Mouse (Mus musculus) olfactory bulb, adult 2 months (tissue): Measurements from ENCODE around the gene Stra6. TPM values are rescaled to one million over a fixed set of nuclear protein-coding genes. Genes with fewer than 3 reads are reported as not detected.

Source experiments
- H3K27ac ChIP-seq: fragments of 200-500 bp; 2 replicates; pipeline ENCODE4 v1.5.1; 2012; ENCODE audit warnings: low read depth, low read length; ENCODE audit not compliant: insufficient read depth
- H3K4me1 ChIP-seq: fragments of 200-500 bp; 2 replicates; pipeline ENCODE4 v1.6.1; 2012; ENCODE audit warnings: low read length; ENCODE audit not compliant: control insufficient read depth, insufficient read depth
- H3K4me3 ChIP-seq: fragments of 200-500 bp; 2 replicates; pipeline ENCODE4 v1.5.1; 2012; ENCODE audit warnings: mild to moderate bottlenecking, low read depth, low read length, moderate library complexity; ENCODE audit not compliant: insufficient read depth
- CTCF ChIP-seq: fragments of 200-500 bp; IDR thresholded peaks from 2 replicates; pipeline ENCODE4 v1.5.1; 2012; ENCODE audit warnings: low read depth, mild to moderate bottlenecking, low read length, moderate library complexity; ENCODE audit not compliant: insufficient read depth
- POLR2A ChIP-seq: fragments of 200-500 bp; IDR thresholded peaks from 2 replicates; pipeline ENCODE4 v1.6.1; 2012; ENCODE audit warnings: mild to moderate bottlenecking, low read depth, low read length, moderate library complexity; ENCODE audit not compliant: insufficient read depth
- WGBS: fragments of 180-500 bp; shearing (Covaris S2); methylation state at CpG from one replicate; pipeline ENCODE4 v1.1.7; 2018; 5-methylcytosine and 5-hydroxymethylcytosine counted together
- polyA plus RNA-seq: library from polyadenylated mRNA; stranded (reverse); fragments of >200 nt; gene quantifications from 2 replicates; pipeline ENCODE4 v1.2.4, GENCODE M21; 2012; ENCODE audit warnings: low replicate concordance; ENCODE audit not compliant: missing spikeins, insufficient read depth, insufficient read length

The Stra6 gene
- polyA plus RNA-seq, 1 experiment = not detected

DNA sequence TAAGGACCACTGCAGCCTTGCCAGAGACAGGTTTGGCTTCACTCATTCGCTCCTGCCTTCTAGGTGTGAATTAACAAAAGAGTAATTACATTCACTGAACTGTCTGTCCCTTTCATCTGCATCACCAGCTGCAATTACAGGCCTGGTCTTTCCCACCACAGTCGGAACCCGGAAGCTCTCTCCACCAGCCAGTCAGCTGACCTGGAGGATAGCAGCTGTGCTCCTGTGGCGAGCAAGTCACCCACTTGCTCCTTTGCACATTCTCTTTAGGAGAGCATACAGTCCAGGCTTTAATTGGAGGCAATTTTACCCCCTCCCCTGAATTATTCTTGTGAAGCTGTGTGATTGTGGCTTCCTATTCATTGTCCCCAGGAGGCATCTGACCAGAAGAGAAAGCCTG, 17.9 kb upstream of the Stra6 start:
- Histone ChIP-seq H3K4me3 (no peak overlapping the region), H3K4me1 (peaks cover 50% of the 10 kb centered on the region), H3K27ac (no peak overlapping the region)
- WGBS = 34% methylated on average over 4 of the region's 4 CpGs
- no peak for TF ChIP-seq POLR2A
- no peak for TF ChIP-seq CTCF

DNA sequence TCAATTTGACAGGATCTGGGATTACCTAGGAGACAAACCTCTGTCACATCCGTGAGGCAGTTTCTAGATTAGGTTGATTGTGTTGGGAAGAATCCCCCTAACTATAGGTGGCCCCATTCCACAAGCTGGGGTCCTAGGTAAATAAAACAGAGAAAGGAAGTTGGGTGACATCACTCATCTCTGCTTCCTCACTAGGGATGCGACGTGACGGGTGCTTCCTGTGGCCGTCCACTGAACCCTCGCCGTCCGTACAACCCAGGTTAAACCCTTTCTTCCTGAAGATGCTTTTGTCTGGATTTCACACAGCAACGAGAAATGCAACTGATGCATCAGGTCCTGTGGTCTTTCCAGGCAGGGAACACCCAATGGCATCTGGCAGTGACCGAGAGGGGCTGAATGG, 16.5 kb upstream of the Stra6 start:
- 84% methylated on average over 10 of the region's 10 CpGs for WGBS

DNA sequence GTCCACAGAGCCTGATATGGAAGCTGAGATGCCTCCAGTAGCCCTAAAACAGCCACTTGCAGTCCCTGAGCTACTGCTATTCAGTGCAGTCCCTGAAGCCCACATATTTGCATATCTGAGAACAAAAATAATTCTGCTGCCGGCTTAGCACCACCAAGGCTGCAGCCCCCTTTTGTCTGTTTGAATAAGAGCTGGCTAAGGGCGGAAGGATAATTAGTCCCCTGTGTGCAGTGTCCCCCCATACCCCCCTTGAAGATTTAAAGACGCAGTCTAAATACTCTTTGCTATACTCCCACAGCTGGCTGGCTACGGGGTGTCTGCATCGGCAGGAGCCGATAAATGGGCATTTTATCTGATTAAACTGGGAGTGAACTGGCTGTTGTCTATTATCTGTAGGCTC, 15.0 kb upstream of the Stra6 start:
- Histone ChIP-seq H3K4me1 (peaks cover 47% of the 10 kb centered on the region), H3K27ac (peak overlapping the region; percentile 87), H3K4me3 (no peak overlapping the region)
- 9% methylated on average over 6 of the region's 6 CpGs for WGBS
- TF ChIP-seq POLR2A = no peak
- TF ChIP-seq CTCF = no peak

More for the DNA sequence above, 16.5 kb upstream of the Stra6 start:
- Histone ChIP-seq H3K4me1 (peaks cover 40% of the 10 kb centered on the region), H3K4me3 (no peak overlapping the region), H3K27ac (no peak overlapping the region)
- TF ChIP-seq CTCF (no peak), POLR2A (no peak)

DNA sequence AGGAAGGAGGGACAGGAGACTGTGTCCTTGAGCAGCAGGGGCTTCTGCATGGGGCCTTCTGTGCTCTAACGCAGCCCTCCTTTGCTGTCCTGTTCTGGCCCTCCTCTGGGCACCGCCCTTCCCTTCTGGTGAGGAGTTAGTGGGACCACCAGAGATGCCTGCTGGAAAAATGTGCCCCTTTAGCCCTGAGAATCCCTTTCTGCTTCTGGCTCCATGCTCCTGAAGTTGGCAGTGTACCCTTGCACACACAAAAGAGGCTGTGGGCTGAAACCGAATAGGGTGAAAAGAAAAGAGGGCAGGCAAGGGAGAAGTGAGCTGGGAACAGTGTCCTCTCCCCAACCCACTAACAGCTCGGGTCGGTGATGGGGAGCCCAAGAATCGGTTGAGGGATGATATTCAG, 14.4 kb upstream of the Stra6 start:
- Histone ChIP-seq H3K27ac (peak overlapping the region; percentile 87), H3K4me1 (peaks cover 49% of the 10 kb centered on the region), H3K4me3 (no peak overlapping the region)
- TF ChIP-seq POLR2A (no peak), CTCF (no peak)
- WGBS = 31% methylated on average over 6 of the region's 6 CpGs

DNA sequence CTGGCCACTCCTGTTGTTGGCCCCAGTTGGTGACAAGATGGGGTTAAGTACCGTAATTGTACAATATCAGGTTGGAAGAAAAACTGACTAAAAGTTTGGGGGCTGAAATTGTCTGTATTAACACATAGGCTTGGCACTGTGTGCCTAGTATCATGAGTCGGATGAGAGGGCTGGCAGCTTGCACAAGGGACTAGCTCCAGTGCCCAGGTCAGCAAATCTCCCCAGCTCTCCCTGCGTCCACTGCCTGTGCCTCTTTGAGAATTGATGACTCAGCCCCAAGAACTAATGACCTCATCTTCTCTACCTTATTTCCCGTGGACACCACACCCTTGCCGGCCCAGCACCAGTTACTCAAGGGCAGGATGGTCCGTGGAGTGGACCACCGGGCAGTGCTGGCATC, 13.7 kb upstream of the Stra6 start:
- peaks cover 43% of the 10 kb centered on the region for H3K4me1 ChIP-seq
- no peak overlapping the region for H3K4me3 ChIP-seq
- no peak for TF ChIP-seq CTCF
- no peak for TF ChIP-seq POLR2A
- peak overlapping the region; percentile 87 for H3K27ac ChIP-seq
- 66% methylated on average over 7 of the region's 7 CpGs for WGBS

DNA sequence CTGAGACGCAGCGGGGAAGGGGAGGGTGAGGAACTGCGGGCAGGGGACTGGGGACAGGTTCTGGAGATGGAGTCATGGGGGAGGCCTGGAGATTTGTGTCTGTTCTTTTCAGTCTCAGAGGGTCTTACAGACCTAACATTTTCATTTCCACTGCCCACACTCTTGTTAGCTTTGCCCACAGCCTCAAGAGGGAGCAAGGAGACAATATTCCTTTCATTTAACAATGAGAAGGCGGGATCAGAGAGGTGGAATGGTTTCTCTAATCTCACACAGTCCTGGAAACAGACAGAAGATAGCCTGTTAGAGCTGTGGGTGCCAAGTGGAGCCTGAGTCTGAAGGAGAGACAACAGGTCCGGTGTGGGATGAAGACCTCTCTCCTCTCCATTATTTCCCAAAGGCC, 11.7 kb upstream of the Stra6 start:
- peaks cover 46% of the 10 kb centered on the region for H3K4me1 ChIP-seq
- 56% methylated on average over 5 of the region's 5 CpGs for WGBS
- TF ChIP-seq POLR2A = no peak
- no peak for TF ChIP-seq CTCF
- H3K27ac ChIP-seq = 0 out of 2 replicates have a peak overlapping the region, but pooled peaks have one; percentile 2
- no peak overlapping the region for H3K4me3 ChIP-seq

DNA sequence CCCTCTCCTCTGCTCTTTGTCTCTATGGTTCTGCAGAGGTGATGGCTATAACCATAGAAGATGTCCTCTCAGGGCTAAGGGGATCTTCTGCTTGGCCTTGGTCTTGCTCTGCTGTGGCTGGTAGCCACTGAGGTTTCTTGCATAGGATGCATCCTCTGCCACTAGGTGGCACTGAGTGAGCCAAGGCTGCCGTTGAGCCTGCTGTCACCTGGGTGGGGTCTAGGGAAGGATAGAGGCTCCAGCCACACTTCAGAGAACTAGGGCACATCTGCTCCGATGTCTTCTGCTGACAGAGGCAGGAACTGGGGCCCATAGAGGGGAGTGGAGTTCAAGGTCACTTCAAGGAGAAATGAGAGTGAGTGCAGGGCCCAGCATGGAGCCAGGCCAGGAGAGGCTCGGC, 10.5 kb upstream of the Stra6 start:
- no peak overlapping the region for H3K4me3 ChIP-seq
- H3K4me1 ChIP-seq = peaks cover 45% of the 10 kb centered on the region
- TF ChIP-seq POLR2A = no peak
- TF ChIP-seq CTCF = 0 out of 2 replicates have a peak, but pooled peaks have one; percentile 41
- no peak overlapping the region for H3K27ac ChIP-seq
- 27% methylated on average over 3 of the region's 3 CpGs for WGBS

DNA sequence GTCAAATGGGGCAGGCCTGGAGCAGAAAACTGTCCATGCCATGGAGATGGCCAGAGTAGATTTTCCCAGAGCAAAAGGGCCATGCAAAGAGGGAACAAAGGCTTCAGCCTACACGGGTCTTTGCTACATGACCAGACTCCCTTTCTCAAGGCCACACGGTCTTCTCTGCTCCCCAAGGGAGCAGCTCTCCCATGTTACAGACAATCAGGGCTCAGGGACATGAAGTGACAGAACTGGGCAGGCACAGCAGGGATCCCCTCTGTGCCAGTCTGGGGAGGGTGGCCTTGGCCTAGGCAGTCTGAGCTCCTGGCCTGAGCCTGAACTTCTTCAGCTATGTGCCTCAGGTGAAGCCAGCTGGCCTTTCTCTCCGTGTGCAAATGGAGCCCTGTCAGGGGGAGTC, 10.0 kb upstream of the Stra6 start:
- WGBS = 75% methylated on average over 3 of the region's 3 CpGs
- no peak overlapping the region for H3K27ac ChIP-seq

DNA sequence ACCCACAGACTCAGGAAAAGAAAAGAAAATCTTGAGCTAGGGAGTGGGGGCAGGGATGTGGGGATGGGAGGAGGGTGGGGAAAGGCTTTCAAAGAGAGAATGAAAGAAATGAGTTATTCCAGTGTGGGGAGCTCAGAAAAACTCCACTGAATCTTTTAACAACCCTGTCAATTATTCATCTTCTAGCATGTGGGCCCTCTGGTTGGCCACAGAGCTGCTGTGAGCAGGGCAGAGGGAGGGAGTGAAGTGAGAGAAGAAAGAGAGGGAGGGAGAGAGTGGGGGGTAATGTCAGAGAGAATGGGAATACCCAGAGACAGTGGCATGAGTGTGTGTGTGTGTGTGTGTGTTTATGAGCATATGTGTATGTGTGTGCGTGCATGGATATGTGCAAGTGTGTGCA, 9.6 kb upstream of the Stra6 start:
- H3K27ac ChIP-seq = no peak overlapping the region
- WGBS = 100% methylated on average over 1 of the region's 1 CpGs
- TF ChIP-seq CTCF = no peak
- TF ChIP-seq POLR2A = no peak
- H3K4me3 ChIP-seq = no peak overlapping the region
- H3K4me1 ChIP-seq = peaks cover 38% of the 10 kb centered on the region

More for the DNA sequence above, 10.0 kb upstream of the Stra6 start:
- Histone ChIP-seq H3K4me3 (no peak overlapping the region), H3K4me1 (peaks cover 41% of the 10 kb centered on the region)
- TF ChIP-seq CTCF (no peak), POLR2A (no peak)

DNA sequence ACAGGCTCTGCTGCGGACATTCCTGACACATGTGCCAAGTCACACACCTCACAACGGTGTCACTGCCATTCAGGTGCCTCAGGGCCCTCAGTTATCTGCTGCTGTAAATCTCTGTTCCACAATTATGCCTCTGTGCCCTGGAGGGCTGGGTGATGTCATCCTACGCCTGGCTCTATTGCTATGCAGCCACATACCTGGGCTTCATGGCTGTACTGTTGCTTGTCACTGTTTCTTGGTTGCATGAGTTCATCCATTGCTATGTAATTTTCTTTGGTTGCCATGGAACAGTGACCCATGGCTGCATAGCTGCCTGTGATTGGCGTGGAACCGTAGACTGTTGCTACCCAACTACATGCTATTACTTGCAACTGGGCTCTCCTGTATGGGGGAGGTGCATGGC, 7.9 kb upstream of the Stra6 start:
- TF ChIP-seq POLR2A (no peak), CTCF (no peak)
- H3K4me3 ChIP-seq = no peak overlapping the region
- H3K27ac ChIP-seq = no peak overlapping the region
- 79% methylated on average over 5 of the region's 5 CpGs for WGBS
- H3K4me1 ChIP-seq = peaks cover 34% of the 10 kb centered on the region
